Mouse (Mus musculus) midbrain, postnatal 0 days (tissue): ENCODE data around the gene Gipc3. TPM values are rescaled to one million over a fixed set of nuclear protein-coding genes. Genes with fewer than 3 reads are reported as not detected.

ENCODE experiments used
- ATAC-seq: fragments of 200-750 bp; cut with Nextera tagmentation; 2 replicates; pipeline ENCODE4 v1.8.0; 2017; ENCODE audit warnings: moderate number of reproducible peaks, mild to moderate bottlenecking, moderate TSS enrichment, moderate library complexity; ENCODE audit not compliant: low FRiP score
- DNase-seq: peaks from one replicate; pipeline ENCODE4 v3.0.0-alpha.2; 2015; ENCODE audit warnings: low spot score
- H3K27ac ChIP-seq: fragments of 300-500 bp; sonication (generic); 2 replicates; pipeline ENCODE4 v1.5.1; 2014; ENCODE audit warnings: low read depth, mild to moderate bottlenecking, low read length, mixed read lengths
- H3K27me3 ChIP-seq: fragments of 300-500 bp; sonication (generic); 2 replicates; pipeline ENCODE4 v1.6.1; 2014; ENCODE audit warnings: low read length, control low read depth, mixed read lengths; ENCODE audit not compliant: insufficient read depth
- H3K36me3 ChIP-seq: fragments of 300-500 bp; sonication (generic); 2 replicates; pipeline ENCODE4 v1.6.1; 2014; ENCODE audit warnings: low read length, control low read depth, mixed read lengths; ENCODE audit not compliant: insufficient read depth
- H3K4me1 ChIP-seq: fragments of 300-500 bp; sonication (generic); 2 replicates; pipeline ENCODE4 v1.6.1; 2014; ENCODE audit warnings: mild to moderate bottlenecking, control low read depth, antibody characterized with exemption, low read length, mixed read lengths; ENCODE audit not compliant: insufficient read depth
- H3K4me2 ChIP-seq: fragments of 300-500 bp; sonication (generic); 2 replicates; pipeline ENCODE4 v1.6.1; 2014; ENCODE audit warnings: low read depth, mild to moderate bottlenecking, low read length, mixed read lengths; ENCODE audit not compliant: poor library complexity, severe bottlenecking
- H3K4me3 ChIP-seq: fragments of 300-500 bp; sonication (generic); 2 replicates; pipeline ENCODE4 v1.5.1; 2014; ENCODE audit warnings: low read depth, mild to moderate bottlenecking, low read length, moderate library complexity
- H3K9ac ChIP-seq: fragments of 300-500 bp; sonication (generic); replicated peaks from 2 replicates; pipeline ENCODE4 v1.6.1; 2014; ENCODE audit warnings: mild to moderate bottlenecking, low read length, moderate library complexity, mixed read lengths; ENCODE audit not compliant: poor library complexity, severe bottlenecking
- H3K9me3 ChIP-seq: fragments of 300-500 bp; sonication (generic); 2 replicates; pipeline ENCODE4 v1.6.1; 2016; ENCODE audit warnings: low read length, control low read depth
- CTCF ChIP-seq: IDR thresholded peaks from 2 replicates; pipeline ENCODE4 v1.5.1; 2016; ENCODE audit warnings: antibody characterized with exemption, mild to moderate bottlenecking
- WGBS: fragments of 180-500 bp; shearing (Covaris S2); extraction: QIAGEN DNeasy Blood & Tissue Kit; methylation state at CpG from one replicate; pipeline ENCODE4 v1.1.7; 2014; 5-methylcytosine and 5-hydroxymethylcytosine counted together
- polyA plus RNA-seq: library from polyadenylated mRNA; unstranded; fragments of >200 nt; fragmentation: Nextera tagmentation; extraction: Ambion mirVana; gene quantifications from 2 replicates; pipeline ENCODE4 v1.2.1, GENCODE M21; 2015
- total RNA-seq: library from RNA; depleted of rRNA; stranded (reverse); fragments of >200 nt; gene quantifications from 2 replicates; pipeline ENCODE4 v1.2.3, GENCODE M21; 2014

The Gipc3 gene
- total and polyA plus RNA-seq, 2 experiments from 2014 or later: 0.16 TPM; not detected in 1

DNA sequence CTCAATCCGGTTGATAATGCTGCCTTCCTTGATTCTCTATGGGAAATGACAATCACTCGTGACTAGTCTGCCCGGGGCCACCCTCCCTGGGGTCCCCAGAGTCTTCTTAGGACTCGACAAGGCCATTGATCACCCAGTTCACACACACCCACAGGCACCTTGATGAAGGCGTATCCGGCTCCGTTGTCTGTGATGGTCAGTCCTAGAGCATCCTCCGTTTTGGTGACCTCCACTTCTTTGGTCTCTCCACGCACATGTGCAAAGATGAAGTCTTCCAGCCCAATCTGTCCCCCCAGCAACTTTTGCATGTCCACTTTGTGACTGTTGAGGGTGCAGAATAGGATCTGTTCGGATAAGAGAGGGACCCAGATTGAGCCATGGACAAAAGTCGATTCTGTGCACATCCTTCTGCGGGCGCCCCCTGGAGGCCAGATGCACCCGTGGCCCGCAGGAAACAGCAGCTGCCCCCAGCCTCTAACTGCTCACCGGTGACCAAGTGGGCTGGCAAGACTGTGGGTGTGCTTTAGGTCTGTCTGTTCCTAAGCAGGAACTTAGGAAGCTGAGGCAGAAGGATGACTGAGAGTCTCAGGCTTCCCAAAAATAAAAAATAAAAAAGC lies 1.6 kb downstream of the Gipc3 start:
- Histone ChIP-seq H3K9ac (no peak overlapping the region), H3K9me3 (no peaks in the 10 kb centered on the region), H3K4me1 (no peaks in the 10 kb centered on the region), H3K27ac (no peak overlapping the region), H3K4me2 (no peak overlapping the region), H3K27me3 (peaks cover 32% of the 10 kb centered on the region), H3K36me3 (no peaks in the 10 kb centered on the region), H3K4me3 (no peak overlapping the region)
- WGBS: 38% methylated on average over 16 of the region's 16 CpGs
- ATAC-seq (no peak), DNase-seq (no peak)
- TF ChIP-seq CTCF: peak; percentile 74

DNA sequence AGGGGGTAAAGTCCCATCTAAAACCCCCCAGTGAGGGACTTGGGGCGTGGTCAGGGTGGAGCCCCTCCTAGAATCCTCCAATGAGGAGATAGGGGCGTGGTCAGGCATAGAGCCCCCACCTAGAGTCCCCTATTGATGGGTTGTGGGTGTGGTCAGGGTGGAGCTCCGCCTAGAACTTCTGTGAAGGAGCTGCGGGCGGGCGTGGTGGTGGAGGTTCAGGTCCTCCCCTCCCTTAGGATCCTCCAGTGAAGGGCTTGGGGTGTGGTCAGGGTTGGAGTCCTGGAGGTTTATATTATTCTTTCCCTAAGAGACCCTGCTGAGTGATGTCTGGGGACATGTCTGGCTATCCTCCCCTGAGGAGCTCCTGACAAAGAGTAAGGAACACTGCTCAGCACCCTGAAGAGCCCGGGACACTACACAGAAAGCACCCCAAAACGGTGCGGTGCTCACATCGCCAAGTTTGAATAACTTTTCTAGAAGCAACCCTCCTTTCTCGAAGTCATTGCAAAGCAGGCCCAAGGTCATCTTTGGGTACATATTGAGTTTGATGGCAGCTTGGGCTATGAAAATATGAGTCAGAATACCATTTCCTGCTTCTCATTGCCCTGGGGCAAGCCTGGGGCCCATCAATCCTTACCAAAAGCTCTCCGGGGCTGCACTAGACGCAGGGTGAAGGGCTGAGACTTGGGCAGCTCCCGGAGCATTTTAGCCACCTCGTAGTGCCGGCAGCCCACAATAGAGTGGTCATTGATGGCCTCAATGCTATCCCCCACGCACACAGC lies 2.3 kb downstream of the Gipc3 start:
- Histone ChIP-seq H3K9ac (no peak overlapping the region), H3K27ac (no peak overlapping the region), H3K4me2 (no peak overlapping the region), H3K4me1 (no peaks in the 10 kb centered on the region), H3K4me3 (no peak overlapping the region), H3K27me3 (peaks cover 32% of the 10 kb centered on the region), H3K36me3 (no peaks in the 10 kb centered on the region), H3K9me3 (no peaks in the 10 kb centered on the region)
- no peak for DNase-seq
- TF ChIP-seq CTCF: no peak
- ATAC-seq: no peak
- 44% methylated on average over 17 of the region's 17 CpGs for WGBS

DNA sequence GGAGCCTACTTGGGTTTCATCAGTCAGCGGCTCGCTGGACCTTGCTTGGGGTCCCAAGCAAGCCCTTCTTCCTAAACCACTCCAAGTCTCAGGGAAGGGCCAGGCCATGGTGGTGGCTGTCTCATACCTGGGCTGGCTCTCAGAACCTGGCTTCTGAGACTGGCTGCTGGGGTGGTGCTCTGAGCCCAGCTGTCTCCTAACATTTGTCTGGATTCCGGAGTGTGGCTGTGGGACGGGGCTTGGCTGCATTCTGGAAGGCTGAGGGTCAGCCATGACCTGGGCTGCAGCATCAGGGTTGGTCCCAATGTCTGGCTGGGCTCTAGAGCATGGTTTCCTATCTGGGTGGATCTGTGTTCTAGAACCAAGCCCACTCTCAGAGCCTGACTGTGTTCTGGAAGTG lies 6.5 kb downstream of the Gipc3 start:
- Histone ChIP-seq H3K9ac (no peak overlapping the region), H3K4me1 (no peaks in the 10 kb centered on the region), H3K4me3 (no peak overlapping the region), H3K9me3 (no peaks in the 10 kb centered on the region), H3K4me2 (no peak overlapping the region), H3K36me3 (no peaks in the 10 kb centered on the region), H3K27me3 (peaks cover 15% of the 10 kb centered on the region), H3K27ac (no peak overlapping the region)
- no peak for TF ChIP-seq CTCF
- no peak for DNase-seq
- WGBS: 99% methylated on average over 4 of the region's 4 CpGs
- no peak for ATAC-seq

DNA sequence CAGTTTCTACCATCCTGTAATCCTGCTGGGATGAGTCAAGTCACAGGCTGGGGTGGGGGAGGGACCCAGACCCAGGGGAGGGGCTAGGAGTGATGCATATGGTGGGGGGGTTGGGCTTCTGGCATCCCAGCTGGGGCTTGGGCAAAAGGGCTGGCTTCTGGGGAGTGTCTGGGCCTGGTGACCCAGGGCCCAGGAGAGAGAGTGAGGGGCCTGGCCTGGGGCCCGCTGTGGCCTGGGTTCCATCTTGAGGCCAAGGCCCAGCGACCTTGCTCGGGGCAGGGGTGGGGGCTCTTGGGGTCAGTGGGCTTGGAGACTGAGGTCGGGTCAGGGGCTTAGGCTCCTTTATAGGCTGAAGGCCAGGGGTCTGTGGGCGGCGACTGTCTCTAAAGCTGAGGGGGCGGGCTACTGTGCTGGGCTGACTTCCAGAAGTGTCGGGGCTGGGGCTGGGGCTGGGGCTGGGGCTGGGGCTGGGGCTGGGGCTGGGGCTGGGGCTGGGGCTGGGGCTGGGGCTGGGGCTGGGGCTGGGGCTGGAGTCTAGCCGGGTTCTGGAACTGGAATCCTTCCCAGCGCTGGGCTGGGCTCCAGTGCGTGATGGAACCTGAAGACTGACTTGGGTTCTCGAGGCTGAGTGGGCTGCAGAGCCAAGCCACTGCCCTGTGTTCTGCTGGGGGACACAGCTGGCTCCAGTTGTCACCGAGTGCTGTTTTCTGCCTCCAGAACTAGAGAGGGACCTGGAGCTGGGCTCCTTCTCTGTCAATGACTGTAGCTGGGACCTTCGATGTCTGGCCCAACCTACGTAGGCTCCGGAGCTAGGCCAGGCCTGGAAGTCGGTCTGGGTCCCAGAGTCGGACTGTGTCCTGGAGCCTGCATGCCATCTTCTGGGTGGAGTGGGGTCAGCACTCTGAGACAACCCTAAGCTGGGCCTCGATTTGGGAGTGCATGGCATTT lies 7.4 kb downstream of the Gipc3 start:
- H3K27me3 ChIP-seq: peaks cover 11% of the 10 kb centered on the region

DNA sequence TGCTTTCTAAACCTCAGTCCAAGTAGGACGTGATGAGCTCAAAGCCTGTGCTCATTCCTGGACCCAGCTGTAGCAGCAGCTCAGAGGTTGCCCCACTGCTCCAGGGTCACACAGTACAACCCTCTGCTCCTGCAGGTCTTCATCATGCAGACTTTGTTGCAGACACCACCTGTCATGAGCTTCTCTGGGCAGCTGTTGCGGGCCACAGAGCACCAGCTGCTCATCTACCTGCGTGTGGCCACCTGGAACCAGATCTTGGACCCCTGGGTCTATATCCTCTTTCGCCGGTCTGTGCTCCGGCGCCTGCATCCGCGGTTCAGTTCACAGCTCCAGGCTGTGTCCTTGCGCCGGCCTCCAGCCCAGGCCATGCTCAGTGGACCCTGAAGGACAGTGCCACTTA lies 8.7 kb downstream of the Gipc3 start:
- Histone ChIP-seq H3K9me3 (no peaks in the 10 kb centered on the region), H3K36me3 (no peaks in the 10 kb centered on the region), H3K4me1 (no peaks in the 10 kb centered on the region), H3K9ac (no peak overlapping the region), H3K27ac (no peak overlapping the region), H3K27me3 (peaks cover 11% of the 10 kb centered on the region), H3K4me3 (no peak overlapping the region), H3K4me2 (no peak overlapping the region)
- WGBS: 55% methylated on average over 11 of the region's 11 CpGs
- TF ChIP-seq CTCF: no peak
- DNase-seq (no peak), ATAC-seq (no peak)

More for the DNA sequence above, 7.4 kb downstream of the Gipc3 start:
- WGBS: 35% methylated on average over 16 of the region's 19 CpGs
- no peak overlapping the region for H3K4me3 ChIP-seq
- 0 out of 2 replicates have a peak overlapping the region, but pooled peaks have one; percentile 8 for H3K9ac ChIP-seq
- no peak for ATAC-seq
- no peaks in the 10 kb centered on the region for H3K36me3 ChIP-seq
- no peak for TF ChIP-seq CTCF
- H3K4me1 ChIP-seq: no peaks in the 10 kb centered on the region
- H3K27ac ChIP-seq: no peak overlapping the region
- DNase-seq: no peak
- H3K9me3 ChIP-seq: no peaks in the 10 kb centered on the region
- H3K4me2 ChIP-seq: no peak overlapping the region
